Mouse (Mus musculus) myocyte (in vitro differentiated cells): Measurements from ENCODE around the gene Sat2. TPM values are rescaled to one million over a fixed set of nuclear protein-coding genes. Genes with fewer than 3 reads are reported as not detected.

Experiments
- H3K27me3 ChIP-seq: one replicate; pipeline ENCODE4 v1.6.1; 2011; ENCODE audit not compliant: control insufficient read depth, insufficient read depth, insufficient read length
- H3K36me3 ChIP-seq: one replicate; pipeline ENCODE4 v1.6.1; 2011; ENCODE audit not compliant: control insufficient read depth, insufficient read depth
- H3K4me2 ChIP-seq: one replicate; pipeline ENCODE4 v1.6.1; 2011; ENCODE audit warnings: low read depth, control low read depth
- H3K4me3 ChIP-seq: one replicate; pipeline ENCODE4 v1.5.1; 2011; ENCODE audit warnings: mild to moderate bottlenecking, control low read depth, moderate library complexity
- H3K79me2 ChIP-seq: one replicate; pipeline ENCODE4 v1.6.1; 2011; ENCODE audit not compliant: control insufficient read depth, insufficient read depth
- H3ac ChIP-seq: one replicate; pipeline ENCODE4 v1.6.1; 2011; ENCODE audit not compliant: control insufficient read depth, insufficient read length
- CEBPB ChIP-seq: IDR thresholded peaks from 2 replicates; pipeline ENCODE4 v1.6.1; 2011; ENCODE audit warnings: mild to moderate bottlenecking, moderate library complexity; ENCODE audit not compliant: poor library complexity, insufficient read depth, severe bottlenecking
- E2F4 ChIP-seq: IDR thresholded peaks from one replicate; pipeline ENCODE4 v1.6.1; 2011; ENCODE audit warnings: mild to moderate bottlenecking, control low read depth, moderate library complexity; ENCODE audit not compliant: insufficient read depth
- MAX ChIP-seq: IDR thresholded peaks from one replicate; pipeline ENCODE4 v1.6.1; 2011; ENCODE audit warnings: low read depth, mild to moderate bottlenecking, control low read depth
- MYOD1 ChIP-seq, 3 experiments: IDR thresholded peaks; one replicate each; pipeline ENCODE4 v1.6.1; 2011; ENCODE audit warnings: control low read depth in 2 of 3, low read depth in 2 of 3, mild to moderate bottlenecking in 2 of 3, moderate library complexity in 1 of 3; ENCODE audit not compliant: insufficient read length in 2 of 3, control insufficient read depth in 1 of 3
- MYOG ChIP-seq, 3 experiments: IDR thresholded peaks; one replicate each; pipeline ENCODE4 v1.6.1; 2011; ENCODE audit warnings: control low read depth in 2 of 3, low read depth in 2 of 3, mild to moderate bottlenecking in 2 of 3; ENCODE audit not compliant: insufficient read length in 2 of 3, control insufficient read depth in 1 of 3, insufficient read depth in 1 of 3
- POLR2A ChIP-seq: IDR thresholded peaks from one replicate; pipeline ENCODE4 v1.6.1; 2011; ENCODE audit warnings: low read depth, mild to moderate bottlenecking, control low read depth, moderate library complexity; ENCODE audit not compliant: insufficient read length
- POLR2AphosphoS2 ChIP-seq: IDR thresholded peaks from one replicate; pipeline ENCODE4 v1.6.1; 2011; ENCODE audit warnings: low read depth, control low read depth; ENCODE audit not compliant: insufficient read length
- REST ChIP-seq: IDR thresholded peaks from one replicate; pipeline ENCODE4 v1.6.1; 2011; ENCODE audit warnings: mild to moderate bottlenecking, control low read depth, moderate library complexity; ENCODE audit not compliant: insufficient read depth, insufficient read length
- SRF ChIP-seq: IDR thresholded peaks from one replicate; pipeline ENCODE4 v1.6.1; 2011; ENCODE audit warnings: low read depth; ENCODE audit not compliant: control insufficient read depth, insufficient read length
- TCF12 ChIP-seq: IDR thresholded peaks from one replicate; pipeline ENCODE4 v1.6.1; 2011; ENCODE audit warnings: mild to moderate bottlenecking, control low read depth; ENCODE audit not compliant: poor library complexity, insufficient read depth, severe bottlenecking
- TCF3 ChIP-seq: IDR thresholded peaks from one replicate; pipeline ENCODE4 v1.6.1; 2011; ENCODE audit warnings: low read depth, control low read depth; ENCODE audit not compliant: insufficient read length
- USF1 ChIP-seq: IDR thresholded peaks from one replicate; pipeline ENCODE4 v1.6.1; 2011; ENCODE audit warnings: low read depth, mild to moderate bottlenecking, control low read depth, moderate library complexity
- polyA plus RNA-seq: library from polyadenylated mRNA; unstranded; fragments of >200 nt; fragmentation: generic; extraction: Trizol; gene quantifications from one replicate; pipeline ENCODE4 v1.2.1, GENCODE M21; 2012; ENCODE audit warnings: missing spikeins

Sat2 gene
- polyA plus RNA-seq, 1 experiment = 3.6 TPM

DNA sequence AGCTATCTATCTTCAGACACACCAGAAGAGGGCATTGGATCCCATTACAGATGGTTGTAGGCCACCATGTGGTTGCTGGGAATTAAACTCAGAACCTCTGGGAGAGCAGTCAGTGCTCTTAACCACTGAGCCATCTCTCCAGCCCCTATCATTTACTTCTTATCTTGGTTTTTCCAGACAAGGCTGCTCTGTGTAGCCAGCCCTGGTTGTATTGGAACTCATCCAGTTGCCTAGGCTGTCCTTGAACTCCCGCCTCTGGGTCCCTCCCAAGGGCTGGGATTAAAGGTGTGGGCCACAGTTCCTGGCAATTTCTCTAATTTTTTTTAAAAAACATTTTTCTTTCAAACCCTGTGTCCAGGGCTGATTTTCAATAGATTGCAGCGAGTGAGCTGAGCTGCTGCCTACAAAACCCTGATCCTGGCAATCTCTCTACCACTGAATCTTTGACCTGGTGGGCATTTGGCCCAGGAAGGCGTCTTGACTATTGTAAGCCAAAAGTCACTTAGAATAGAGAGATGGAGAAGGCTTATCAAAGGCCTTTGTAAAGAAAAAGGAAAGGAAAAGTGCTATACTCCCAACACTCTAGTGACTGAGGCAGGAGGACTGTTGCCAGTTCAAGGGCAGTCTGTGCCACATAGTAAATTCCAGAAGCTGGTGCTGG is 39.5 kb downstream of the Sat2 start:
- Histone ChIP-seq H3K27me3 (no peaks in the 10 kb centered on the region), H3K4me3 (peak overlapping the region; percentile 63), H3K4me2 (peak overlapping the region; percentile 76), H3K36me3 (peaks cover 11% of the 10 kb centered on the region), H3ac (no peak overlapping the region), H3K79me2 (peaks cover 23% of the 10 kb centered on the region)
- TF ChIP-seq REST (no peak), MYOG (IDR thresholded peaks at IDR 0.05; ENCODE audit: control insufficient read depth in 1 of 3, insufficient read depth in 1 of 3, insufficient read length in 2 of 3, low read depth in 2 of 3) (no peak), MAX (no peak), TCF3 (no peak), E2F4 (no peak), SRF (no peak), MYOD1 (IDR thresholded peaks at IDR 0.05; ENCODE audit: control insufficient read depth in 1 of 3, insufficient read length in 2 of 3, low read depth in 2 of 3) (no peak), TCF12 (no peak), POLR2A (no peak), USF1 (no peak), CEBPB (no peak), POLR2AphosphoS2 (no peak)

DNA sequence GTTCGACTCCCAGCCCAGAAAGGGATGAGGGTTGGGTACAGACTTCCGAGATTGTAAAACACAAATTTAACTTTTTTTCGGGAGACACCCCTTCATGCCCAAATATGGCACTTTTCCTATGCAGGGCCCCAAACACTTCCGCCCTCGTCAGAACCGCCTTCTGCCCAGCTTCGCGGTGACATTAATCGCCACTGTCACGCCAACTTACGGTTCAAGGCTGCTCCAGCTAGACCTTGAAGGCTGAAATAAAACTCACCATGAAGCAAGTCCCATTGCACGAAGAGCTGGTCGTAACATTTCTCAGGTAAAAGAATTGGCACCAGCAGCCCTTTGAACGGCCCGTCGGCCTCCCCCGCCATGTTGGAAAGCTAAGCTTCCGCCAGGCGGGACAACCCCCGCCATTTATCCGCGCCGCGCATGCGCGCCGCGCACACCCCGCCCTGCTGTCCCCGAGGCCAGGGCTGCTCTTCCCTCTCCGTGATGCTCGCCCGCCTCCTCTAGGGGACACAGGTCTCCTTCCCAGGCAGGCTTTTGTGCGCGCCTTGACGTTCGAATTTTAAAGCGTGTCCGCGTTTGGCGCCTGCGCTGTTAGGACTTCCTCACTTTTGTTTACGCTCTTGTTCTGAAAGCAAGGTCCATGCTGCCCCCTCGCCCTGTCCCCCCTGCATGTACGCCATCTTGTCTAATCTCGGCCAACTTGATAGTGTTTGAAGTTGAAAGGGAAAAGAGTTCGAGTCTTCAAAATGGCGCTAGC is 40.6 kb downstream of the Sat2 start, which contains the start of gene Mpdu1:
Gene Mpdu1, minus strand, starts transcription at position 430 of the 754 bp plus-strand sequence.
- Histone ChIP-seq H3ac (peak within 1 kb of the TSS; percentile 29), H3K79me2 (peaks cover 23% of the 10 kb centered on the region), H3K4me3 (peak within 1 kb of the TSS; percentile 63), H3K27me3 (no peaks in the 10 kb centered on the region), H3K36me3 (peaks cover 17% of the 10 kb centered on the region), H3K4me2 (peak within 1 kb of the TSS; percentile 92)
- TF ChIP-seq POLR2A (peak; percentile 90), USF1 (no peak), SRF (peak; percentile 100), E2F4 (peak; percentile 85), MAX (no peak), POLR2AphosphoS2 (peak; percentile 91)

DNA sequence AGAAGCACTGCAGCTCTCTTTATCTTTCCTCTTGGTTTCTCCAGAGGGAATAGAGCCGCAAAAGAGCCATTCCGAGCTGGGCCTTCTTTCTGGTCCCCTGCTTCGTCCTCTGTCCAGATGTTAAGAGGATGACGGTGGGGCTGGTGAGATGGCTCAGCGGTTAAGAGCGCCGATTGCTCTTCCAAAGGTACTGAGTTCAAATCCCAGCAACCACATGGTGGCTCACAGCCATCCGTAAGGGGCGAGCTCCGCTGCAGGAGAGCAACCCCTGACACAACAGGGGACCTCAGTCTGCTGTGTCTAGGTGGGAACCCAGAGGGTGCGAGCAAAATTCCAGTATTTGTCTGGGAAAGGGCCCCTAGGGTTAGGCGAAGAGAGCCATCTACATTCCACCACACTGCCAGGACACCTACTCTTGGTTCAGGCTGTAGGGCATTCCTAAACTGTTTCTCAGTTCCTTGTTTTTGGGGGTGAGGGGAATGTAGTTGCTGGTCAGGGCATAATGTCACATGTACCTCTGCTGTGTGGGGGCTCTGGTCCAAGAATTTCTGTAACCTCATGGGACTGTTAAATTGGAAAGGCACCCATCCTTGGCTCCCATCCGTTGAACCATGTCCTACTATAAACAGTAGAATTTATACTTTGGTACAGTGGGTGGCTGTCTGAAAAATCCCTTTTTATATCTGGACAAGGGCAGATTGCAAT is 41.3 kb downstream of the Sat2 start:
- Histone ChIP-seq H3K4me3 (peak overlapping the region; percentile 63), H3ac (peak overlapping the region; percentile 29), H3K79me2 (peaks cover 23% of the 10 kb centered on the region), H3K36me3 (peaks cover 24% of the 10 kb centered on the region), H3K27me3 (no peaks in the 10 kb centered on the region), H3K4me2 (peak overlapping the region; percentile 92)
- TF ChIP-seq USF1 = no peak
- TF ChIP-seq MYOG (IDR thresholded peaks at IDR 0.05; ENCODE audit: control insufficient read depth in 1 of 3, insufficient read depth in 1 of 3, insufficient read length in 2 of 3, low read depth in 2 of 3) = no peak
- no peak for TF ChIP-seq E2F4
- no peak for TF ChIP-seq TCF3
- no peak for TF ChIP-seq POLR2A
- TF ChIP-seq POLR2AphosphoS2 = no peak
- TF ChIP-seq CEBPB = no peak
- TF ChIP-seq SRF = no peak
- TF ChIP-seq TCF12 = no peak
- no peak for TF ChIP-seq REST
- no peak for TF ChIP-seq MAX
- no peak for TF ChIP-seq MYOD1 (IDR thresholded peaks at IDR 0.05; ENCODE audit: control insufficient read depth in 1 of 3, insufficient read length in 2 of 3, low read depth in 2 of 3)

DNA sequence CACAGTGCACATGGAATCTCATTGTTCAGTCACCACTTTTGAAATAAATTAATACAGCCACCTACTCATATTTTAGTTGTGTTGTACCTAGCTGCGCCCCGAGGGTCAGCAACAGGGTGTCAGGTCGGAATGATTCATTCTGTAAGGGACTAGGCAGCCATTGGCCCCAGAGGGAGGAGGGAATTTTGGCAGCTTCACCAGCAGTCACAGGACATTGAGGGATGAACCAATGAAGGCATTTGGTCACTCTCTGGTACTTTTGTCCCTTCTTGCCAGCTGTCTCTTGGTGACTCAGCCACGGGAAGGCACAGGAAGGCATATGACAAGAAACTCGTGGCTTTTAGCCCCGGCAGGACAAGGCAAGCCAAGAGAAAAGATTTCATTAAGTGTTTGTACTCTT is 42.0 kb downstream of the Sat2 start:
- Histone ChIP-seq H3K4me3 (no peak overlapping the region), H3K27me3 (no peaks in the 10 kb centered on the region), H3K4me2 (peak overlapping the region; percentile 35), H3K79me2 (peaks cover 27% of the 10 kb centered on the region), H3K36me3 (peaks cover 31% of the 10 kb centered on the region), H3ac (no peak overlapping the region)
- TF ChIP-seq MYOD1 (IDR thresholded peaks at IDR 0.05; ENCODE audit: control insufficient read depth in 1 of 3, insufficient read length in 2 of 3, low read depth in 2 of 3) = peak in 2 of 3 experiments; percentile 60
- TF ChIP-seq POLR2AphosphoS2 = peak; percentile 59
- no peak for TF ChIP-seq CEBPB
- TF ChIP-seq MYOG (IDR thresholded peaks at IDR 0.05; ENCODE audit: control insufficient read depth in 1 of 3, insufficient read depth in 1 of 3, insufficient read length in 2 of 3, low read depth in 2 of 3) = peak in 2 of 3 experiments; percentile 62 to 76
